Mouse (Mus musculus): ENCODE data around the gene Ddx18. TPM values are rescaled to one million over a fixed set of nuclear protein-coding genes. Genes with fewer than 3 reads are reported as not detected.

Gene Ddx18
- polyA plus RNA-seq, 1 experiment from 2014 or later, result 68.7 TPM

DNA sequence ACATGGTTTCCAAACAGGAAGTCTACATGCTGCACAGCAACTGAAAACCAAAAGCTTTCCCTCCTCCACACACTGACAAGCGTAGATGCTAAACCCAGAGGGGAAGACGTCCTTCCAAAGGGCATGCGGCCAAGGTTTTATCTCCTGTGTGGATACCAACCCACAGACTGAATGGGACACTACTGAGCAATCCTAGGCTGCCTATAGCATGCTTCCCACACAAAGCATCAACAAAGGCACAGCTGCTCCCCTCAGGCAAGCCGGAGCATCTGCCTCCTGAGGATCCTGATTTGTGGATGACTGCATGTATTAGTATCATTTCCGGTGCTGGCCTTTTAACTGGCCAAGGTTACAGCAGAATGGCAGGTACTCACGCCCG lies 16.3 kb downstream of the Ddx18 start:
- Histone ChIP-seq H3K36me3 (ENCODE audit: insufficient read depth, low read length) (peaks cover 24% of the 10 kb centered on the region), H3K27me3 (ENCODE audit: insufficient read depth, low read length) (no peaks in the 10 kb centered on the region), H3K9ac (ENCODE audit: low read depth, low read length) (no peak overlapping the region), H3K9me3 (replicated peaks; ENCODE audit: low read length) (no peaks in the 10 kb centered on the region), H3K4me1 (replicated peaks; ENCODE audit: insufficient read depth, low read length) (no peaks in the 10 kb centered on the region), H3K4me3 (replicated peaks; ENCODE audit: low read depth, low read length) (no peak overlapping the region), H3K27ac (no peak overlapping the region), H3K4me2 (ENCODE audit: low read length) (no peak overlapping the region)
- WGBS, result 86% methylated on average over 7 of the region's 7 CpGs
- TF ChIP-seq CTCF (IDR thresholded peaks at IDR 0.05; ENCODE audit: low read depth), result no peak
- ATAC-seq (replicated peaks; ENCODE audit: low FRiP score, low read depth) (no peak), DNase-seq (ENCODE audit: low spot score) (no peak)

- H3K4me1 ChIP-seq (replicated peaks; ENCODE audit: insufficient read depth, low read length), result no peaks in the 10 kb centered on the region
- no peak overlapping the region for H3K4me3 ChIP-seq (replicated peaks; ENCODE audit: low read depth, low read length)
- no peak overlapping the region for H3K9ac ChIP-seq (ENCODE audit: low read depth, low read length)
- H3K27ac ChIP-seq, result no peak overlapping the region
- no peaks in the 10 kb centered on the region for H3K9me3 ChIP-seq (replicated peaks; ENCODE audit: low read length)
- DNase-seq (ENCODE audit: low spot score) (no peak), ATAC-seq (replicated peaks; ENCODE audit: low FRiP score, low read depth) (no peak)
- TF ChIP-seq CTCF (IDR thresholded peaks at IDR 0.05; ENCODE audit: low read depth), result no peak
- H3K27me3 ChIP-seq (ENCODE audit: insufficient read depth, low read length), result no peaks in the 10 kb centered on the region
- no peak overlapping the region for H3K4me2 ChIP-seq (ENCODE audit: low read length)
- WGBS, result 83% methylated on average over 16 of the region's 16 CpGs
- H3K36me3 ChIP-seq (ENCODE audit: insufficient read depth, low read length), result peaks cover 19% of the 10 kb centered on the region
These were observed 16.9 kb downstream of the Ddx18 start for GRCm38 (mm10) chr1:121550801-121551456.

DNA sequence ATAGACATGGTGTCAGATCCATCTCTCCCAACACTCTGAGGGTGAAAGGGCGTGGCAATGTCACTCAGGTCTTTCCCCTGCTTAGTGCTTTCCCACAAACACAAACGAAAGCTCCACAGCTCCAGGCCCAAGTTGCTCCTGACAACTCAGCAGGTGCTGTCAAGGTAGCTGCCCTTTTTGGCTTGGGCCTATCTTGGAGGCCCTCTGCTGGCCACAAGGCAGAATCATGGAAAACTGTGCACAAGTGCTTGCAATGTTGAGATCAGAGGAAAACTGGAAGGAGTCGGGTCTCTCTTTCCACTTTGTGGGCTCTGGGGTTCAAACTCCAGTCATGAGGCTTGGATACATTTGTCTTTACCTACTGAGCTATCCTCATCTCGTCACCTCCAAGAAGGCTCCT lies 18.3 kb downstream of the Ddx18 start:
- no peak for DNase-seq (ENCODE audit: low spot score)
- Histone ChIP-seq H3K36me3 (ENCODE audit: insufficient read depth, low read length) (0 out of 2 replicates have a peak, but pooled peaks cover 10% of the 10 kb centered on the region), H3K27me3 (ENCODE audit: insufficient read depth, low read length) (no peaks in the 10 kb centered on the region), H3K27ac (no peak overlapping the region), H3K9ac (ENCODE audit: low read depth, low read length) (no peak overlapping the region), H3K4me3 (replicated peaks; ENCODE audit: low read depth, low read length) (no peak overlapping the region), H3K4me1 (replicated peaks; ENCODE audit: insufficient read depth, low read length) (no peaks in the 10 kb centered on the region), H3K9me3 (replicated peaks; ENCODE audit: low read length) (no peaks in the 10 kb centered on the region), H3K4me2 (ENCODE audit: low read length) (no peak overlapping the region)
- WGBS, result 77% methylated on average over 4 of the region's 4 CpGs
- no peak for ATAC-seq (replicated peaks; ENCODE audit: low FRiP score, low read depth)
- TF ChIP-seq CTCF (IDR thresholded peaks at IDR 0.05; ENCODE audit: low read depth), result peak; percentile 55

DNA sequence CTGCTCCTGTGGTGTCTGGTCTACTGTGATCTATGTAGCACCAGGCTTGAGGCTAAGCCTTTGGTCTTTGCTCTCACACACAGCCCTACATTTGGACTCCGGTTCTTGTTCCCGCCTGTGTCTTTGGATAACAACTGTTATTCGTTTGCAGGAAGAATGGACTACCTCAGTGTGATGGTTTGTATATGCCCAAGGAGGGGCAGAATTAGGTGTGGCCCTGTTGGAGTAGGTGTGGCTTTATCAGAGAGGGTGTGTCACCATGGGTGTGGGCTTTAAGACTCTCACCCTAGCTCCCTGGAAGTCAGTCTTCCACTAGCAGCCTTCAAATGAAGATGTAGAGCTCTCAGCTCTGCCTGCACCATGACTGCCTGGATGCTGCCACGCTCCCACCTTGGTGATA lies 19.1 kb downstream of the Ddx18 start:
- WGBS, result 93% methylated on average over 4 of the region's 4 CpGs

DNA sequence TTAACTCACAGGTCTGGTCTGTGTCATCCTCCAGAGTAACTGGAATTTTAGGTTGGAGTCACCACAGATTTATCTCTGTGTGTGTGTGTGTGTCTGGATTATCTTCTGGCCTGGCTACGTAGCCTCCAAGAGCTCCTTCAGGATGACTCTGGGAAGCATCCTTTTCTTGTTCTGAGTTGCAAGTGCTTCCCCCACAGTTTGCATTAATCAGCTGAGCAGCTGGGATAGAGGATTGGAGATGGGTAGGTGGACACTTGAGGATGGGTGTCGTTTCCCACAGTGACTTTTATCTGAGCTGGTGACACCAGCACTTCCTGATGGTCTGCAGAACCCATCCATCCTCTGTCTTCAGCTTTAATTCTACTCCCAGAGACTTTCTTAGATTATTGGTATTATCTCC lies 20.9 kb downstream of the Ddx18 start:
- no peaks in the 10 kb centered on the region for H3K36me3 ChIP-seq (ENCODE audit: insufficient read depth, low read length)
- H3K9me3 ChIP-seq (replicated peaks; ENCODE audit: low read length), result no peaks in the 10 kb centered on the region
- H3K4me1 ChIP-seq (replicated peaks; ENCODE audit: insufficient read depth, low read length), result no peaks in the 10 kb centered on the region
- no peak for DNase-seq (ENCODE audit: low spot score)
- H3K4me3 ChIP-seq (replicated peaks; ENCODE audit: low read depth, low read length), result no peak overlapping the region
- TF ChIP-seq CTCF (IDR thresholded peaks at IDR 0.05; ENCODE audit: low read depth), result no peak
- ATAC-seq (replicated peaks; ENCODE audit: low FRiP score, low read depth), result no peak
- WGBS, result 72% methylated on average over 2 of the region's 2 CpGs
- H3K4me2 ChIP-seq (ENCODE audit: low read length), result no peak overlapping the region
- H3K9ac ChIP-seq (ENCODE audit: low read depth, low read length), result no peak overlapping the region
- no peak overlapping the region for H3K27ac ChIP-seq
- no peaks in the 10 kb centered on the region for H3K27me3 ChIP-seq (ENCODE audit: insufficient read depth, low read length)

More for the DNA sequence above, 19.1 kb downstream of the Ddx18 start:
- Histone ChIP-seq H3K4me1 (replicated peaks; ENCODE audit: insufficient read depth, low read length) (no peaks in the 10 kb centered on the region), H3K9me3 (replicated peaks; ENCODE audit: low read length) (no peaks in the 10 kb centered on the region), H3K4me2 (ENCODE audit: low read length) (no peak overlapping the region), H3K4me3 (replicated peaks; ENCODE audit: low read depth, low read length) (no peak overlapping the region), H3K27me3 (ENCODE audit: insufficient read depth, low read length) (no peaks in the 10 kb centered on the region), H3K36me3 (ENCODE audit: insufficient read depth, low read length) (0 out of 2 replicates have a peak, but pooled peaks cover 5% of the 10 kb centered on the region), H3K27ac (no peak overlapping the region), H3K9ac (ENCODE audit: low read depth, low read length) (no peak overlapping the region)
- TF ChIP-seq CTCF (IDR thresholded peaks at IDR 0.05; ENCODE audit: low read depth), result no peak
- no peak for DNase-seq (ENCODE audit: low spot score)
- ATAC-seq (replicated peaks; ENCODE audit: low FRiP score, low read depth), result no peak

DNA sequence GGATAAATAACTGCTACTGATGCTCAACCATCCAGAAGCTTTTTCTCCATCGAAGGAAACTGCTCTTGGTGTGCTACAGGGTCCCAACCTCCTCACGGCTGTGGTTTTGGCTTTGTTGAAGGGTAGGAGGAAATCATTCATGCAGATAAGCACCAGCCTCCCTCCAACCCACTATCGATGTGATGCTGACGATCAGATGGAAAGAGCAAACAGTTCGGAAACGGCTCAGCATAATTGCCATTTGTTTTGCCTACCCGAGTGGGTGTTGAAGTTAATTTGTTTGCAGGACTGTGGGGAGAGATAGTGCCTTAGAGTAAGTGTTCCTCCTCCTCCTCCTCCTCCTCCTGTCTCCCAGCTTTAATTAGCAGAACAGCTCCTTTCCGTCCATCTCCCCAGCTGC lies 27.4 kb downstream of the Ddx18 start:
- no peak overlapping the region for H3K4me2 ChIP-seq (ENCODE audit: low read length)
- H3K27me3 ChIP-seq (ENCODE audit: insufficient read depth, low read length), result no peaks in the 10 kb centered on the region
- WGBS, result 45% methylated on average over 8 of the region's 8 CpGs
- no peaks in the 10 kb centered on the region for H3K9me3 ChIP-seq (replicated peaks; ENCODE audit: low read length)
- TF ChIP-seq CTCF (IDR thresholded peaks at IDR 0.05; ENCODE audit: low read depth), result no peak
- H3K4me3 ChIP-seq (replicated peaks; ENCODE audit: low read depth, low read length), result no peak overlapping the region
- DNase-seq (ENCODE audit: low spot score) (no peak), ATAC-seq (replicated peaks; ENCODE audit: low FRiP score, low read depth) (no peak)
- H3K27ac ChIP-seq, result no peak overlapping the region
- H3K9ac ChIP-seq (ENCODE audit: low read depth, low read length), result no peak overlapping the region
- H3K36me3 ChIP-seq (ENCODE audit: insufficient read depth, low read length), result no peaks in the 10 kb centered on the region
- H3K4me1 ChIP-seq (replicated peaks; ENCODE audit: insufficient read depth, low read length), result no peaks in the 10 kb centered on the region

GRCm38 (mm10) chr1:121531439-121531838 lies 36.4 kb downstream of the Ddx18 start:
- H3K27ac ChIP-seq, result no peak overlapping the region
- ATAC-seq (replicated peaks; ENCODE audit: low FRiP score, low read depth), result no peak
- H3K9ac ChIP-seq (ENCODE audit: low read depth, low read length), result no peak overlapping the region
- no peak overlapping the region for H3K4me2 ChIP-seq (ENCODE audit: low read length)
- H3K36me3 ChIP-seq (ENCODE audit: insufficient read depth, low read length), result no peaks in the 10 kb centered on the region
- H3K27me3 ChIP-seq (ENCODE audit: insufficient read depth, low read length), result peaks cover 13% of the 10 kb centered on the region
- DNase-seq (ENCODE audit: low spot score), result no peak
- H3K9me3 ChIP-seq (replicated peaks; ENCODE audit: low read length), result no peaks in the 10 kb centered on the region
- WGBS, result 66% methylated on average over 7 of the region's 7 CpGs
- 0 out of 2 replicates have a peak, but pooled peaks cover 14% of the 10 kb centered on the region for H3K4me1 ChIP-seq (replicated peaks; ENCODE audit: insufficient read depth, low read length)
- TF ChIP-seq CTCF (IDR thresholded peaks at IDR 0.05; ENCODE audit: low read depth), result no peak
- no peak overlapping the region for H3K4me3 ChIP-seq (replicated peaks; ENCODE audit: low read depth, low read length)

Measured in kidney, postnatal 0 days (tissue).